Mouse (Mus musculus) hindlimb bud, embryonic 11.5 days (tissue): ENCODE measurements around the gene Olfr487.
"Not testable (repeated sequence)": the region's sequence is repeated elsewhere in the genome, so short reads cannot be mapped to it uniquely, and the experiment has no call there.

Experiments
- DNase-seq: peaks from one replicate; pipeline ENCODE4 v3.0.0-alpha.2; 2012; ENCODE audit warnings: low read depth, low spot score; ENCODE audit errors: extremely low spot score

Olfr487 gene

DNA sequence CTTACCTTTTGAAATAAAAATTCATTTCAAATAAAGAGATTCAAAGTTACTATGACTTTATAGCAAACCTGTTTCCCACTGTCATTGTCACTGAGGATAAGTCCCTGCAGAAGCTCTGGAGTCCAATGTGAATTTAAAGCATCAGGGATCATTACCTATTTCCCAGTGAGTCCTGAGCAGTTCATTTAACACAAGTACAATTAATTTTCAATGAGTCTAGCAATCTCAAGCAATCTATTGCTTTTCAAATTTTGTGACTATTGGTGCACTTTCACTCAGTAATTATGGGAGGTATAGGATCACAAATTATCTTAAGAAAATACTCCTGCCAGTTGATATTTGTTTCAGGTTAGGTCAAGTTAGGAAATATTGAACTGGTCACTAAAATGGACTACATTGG lies at the start of gene Olfr487:
Gene Olfr487 (minus strand): TSS at position 101 of the 400 bp plus-strand sequence.
- not testable (repeated sequence) for DNase-seq

- no peak for DNase-seq
Measured at GRCm38 (mm10) chr7:108258247-108258646, 43.8 kb upstream of the Olfr487 start, which contains the start of gene Olfr488. TSS of gene Olfr488 (minus strand) at chr7:108258347.

- DNase-seq: no peak
Measured at GRCm38 (mm10) chr7:108233551-108233950, 19.1 kb upstream of the Olfr487 start.

DNA sequence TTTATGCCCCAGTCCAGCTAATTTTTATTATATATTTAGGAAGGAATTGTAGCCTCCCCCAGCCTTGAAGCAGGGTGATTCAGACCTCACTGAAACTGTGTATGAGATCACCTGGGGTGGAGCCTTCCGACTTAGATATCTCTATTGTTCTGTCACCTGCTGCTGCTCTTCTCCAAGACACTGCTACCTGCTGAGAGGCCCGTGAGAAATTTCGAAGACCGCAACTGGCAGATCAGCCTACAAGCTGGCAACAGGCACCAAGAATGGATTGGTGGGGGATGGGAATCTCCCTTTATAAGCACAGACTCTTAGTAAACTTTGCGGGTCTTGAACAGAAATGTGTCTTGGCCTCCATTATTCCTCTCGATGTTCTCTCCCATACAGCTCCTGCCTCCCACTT lies 17.5 kb downstream of the Olfr487 start:
- no peak for DNase-seq

DNA sequence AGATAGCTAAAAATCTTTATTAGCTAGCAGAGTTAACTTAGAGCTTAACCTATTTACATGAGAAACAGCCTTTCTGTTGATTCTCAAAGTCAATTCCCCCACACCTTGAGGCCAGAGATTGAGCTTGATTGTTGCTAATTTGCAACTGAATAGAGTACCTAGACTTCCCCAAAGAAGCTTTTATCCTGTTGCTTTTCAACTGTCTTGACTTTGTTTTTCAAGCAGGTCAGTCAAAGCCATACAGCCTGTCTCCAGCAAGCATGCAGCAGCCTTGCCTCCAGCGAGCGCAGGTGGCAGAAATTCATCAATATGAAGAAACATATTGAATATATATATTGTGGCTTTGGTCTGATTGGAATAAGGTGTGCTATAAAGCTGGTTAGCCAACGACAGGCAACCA lies 18.1 kb downstream of the Olfr487 start:
- DNase-seq: not testable (repeated sequence)

DNA sequence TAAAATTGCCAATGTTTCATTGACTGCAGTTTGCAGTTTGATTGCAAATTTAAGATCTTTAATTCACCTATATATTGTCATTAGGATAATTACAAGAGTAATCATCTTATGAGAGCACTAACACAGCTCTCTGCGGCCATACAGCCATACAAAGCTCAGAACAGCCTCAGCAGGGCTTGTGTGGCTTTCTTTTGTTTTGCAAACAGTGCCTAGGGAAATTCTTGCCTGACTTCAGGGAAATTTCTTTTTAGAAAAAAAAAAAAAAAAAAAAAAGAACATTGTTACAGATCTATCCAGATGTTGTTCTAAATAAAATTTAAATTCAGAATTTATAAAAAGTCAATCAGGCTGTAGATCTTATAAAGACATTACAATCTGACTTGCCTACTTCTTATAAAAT lies 21.7 kb downstream of the Olfr487 start:
- not testable (repeated sequence) for DNase-seq

GRCm38 (mm10) chr7:108191196-108191595 lies 23.2 kb downstream of the Olfr487 start:
- not testable (repeated sequence) for DNase-seq

DNA sequence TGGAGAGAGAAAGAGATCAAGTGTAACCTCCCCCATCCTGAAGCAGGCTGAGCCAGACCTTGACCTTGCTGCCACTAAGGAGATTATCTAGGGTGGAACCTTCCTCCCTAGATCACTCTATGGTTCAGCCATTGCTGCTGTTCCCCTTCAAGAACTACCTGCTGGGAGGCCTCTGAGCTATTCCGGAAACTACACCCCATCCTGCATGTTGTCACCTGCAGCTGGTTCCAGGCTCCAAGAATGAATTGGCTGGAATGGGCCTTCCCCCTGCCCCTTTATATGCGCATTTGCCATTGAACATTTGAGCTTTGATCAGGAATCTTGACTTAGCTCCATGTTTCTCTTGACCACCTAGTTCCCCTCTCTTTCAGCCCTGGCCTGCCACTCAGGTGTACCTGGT lies 29.2 kb downstream of the Olfr487 start:
- DNase-seq: not testable (repeated sequence)

DNA sequence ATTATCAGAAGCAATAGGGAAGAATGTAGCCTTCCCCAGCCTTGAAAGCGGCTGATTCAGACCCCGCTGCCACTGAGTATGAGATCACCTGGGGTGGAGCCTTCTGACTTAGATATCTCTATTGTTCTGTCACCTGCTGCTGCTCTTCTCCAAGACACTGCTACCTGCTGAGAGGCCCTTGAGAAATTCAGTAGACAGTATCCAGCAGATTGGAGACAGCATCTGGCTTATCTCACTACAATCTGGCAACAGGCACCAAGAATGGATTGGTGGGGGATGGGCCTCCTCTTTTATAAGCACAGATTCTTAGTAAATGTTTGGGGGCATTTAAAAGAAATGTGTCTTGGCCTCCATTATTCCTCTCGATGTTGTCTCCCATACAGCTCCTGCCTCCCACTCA lies 30.0 kb downstream of the Olfr487 start:
- not testable (repeated sequence) for DNase-seq

DNA sequence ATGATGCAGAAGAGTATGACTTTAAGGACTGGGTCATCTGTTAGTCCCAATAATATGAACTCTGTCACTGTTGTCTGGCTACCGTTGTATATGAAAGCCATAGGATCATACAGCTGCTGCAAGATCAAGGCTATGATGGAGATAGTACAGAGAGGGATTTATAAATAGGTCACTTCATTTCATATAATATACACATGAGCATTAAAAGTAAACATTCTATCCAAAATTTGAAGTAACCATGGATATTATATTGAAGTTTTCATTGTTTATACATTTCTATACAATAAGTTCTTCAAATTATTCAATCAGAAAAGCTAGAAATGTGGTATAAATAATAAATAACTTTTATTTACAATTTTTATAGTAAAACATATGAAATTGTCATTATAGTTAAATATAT lies 41.8 kb downstream of the Olfr487 start, which contains the start of gene Olfr486:
Gene Olfr486 (minus strand): TSS at position 101 of the 400 bp plus-strand sequence.
- not testable (repeated sequence) for DNase-seq

- no peak for DNase-seq
Measured at GRCm38 (mm10) chr7:108159771-108160170, 54.7 kb downstream of the Olfr487 start, which contains the start of gene Olfr485. TSS of gene Olfr485 (minus strand) at chr7:108159871.
